Mouse (Mus musculus): ENCODE data around the gene Ebp. TPM values are rescaled to one million over a fixed set of nuclear protein-coding genes. Genes with fewer than 3 reads are reported as not detected.

Ebp gene
- 75.7 and 80.8 TPM in 2 replicates for polyA plus RNA-seq (2012; rRNA removed)

GRCm38 (mm10) chrX:8193419-8193723, at the start of gene Ebp:
Gene Ebp (minus strand): TSS chrX:8193512.

DNA sequence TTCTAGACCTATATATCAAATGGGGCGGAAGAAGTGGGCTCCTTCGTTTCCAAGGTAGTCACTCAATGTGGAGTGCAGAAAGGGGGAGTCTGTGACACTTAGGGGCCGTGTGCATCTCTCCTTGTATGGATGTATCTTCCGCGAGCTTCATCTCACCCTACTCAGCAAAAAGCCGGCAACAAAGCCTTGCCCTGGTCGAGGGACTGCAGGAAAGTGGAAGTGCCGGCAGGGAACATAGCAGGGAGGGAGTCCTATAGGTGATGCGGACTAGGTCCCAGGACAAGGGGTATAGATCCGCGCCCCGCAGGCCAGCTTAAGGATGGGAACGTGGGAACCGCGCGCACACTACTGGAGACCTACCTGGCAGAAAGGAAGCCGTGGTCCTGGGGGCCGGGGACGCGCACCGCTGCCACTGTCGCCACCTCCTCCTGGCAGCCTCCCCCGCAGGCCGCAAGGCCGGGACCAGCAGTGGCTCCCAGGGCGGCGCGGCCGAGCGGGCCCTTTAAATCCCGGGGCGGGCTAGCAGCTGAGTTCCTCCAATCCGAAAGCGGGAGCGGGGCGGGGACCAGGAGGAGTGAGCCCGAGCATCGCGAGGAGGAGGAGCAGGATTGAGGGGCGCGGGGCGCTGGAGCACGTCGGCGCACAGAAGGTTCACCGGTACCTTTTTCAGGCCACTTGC, 12.8 kb upstream of the Ebp start, which contains the start of gene Porcn:
Gene Porcn (minus strand): TSS at position 511 of the 679 bp plus-strand sequence.

GRCm38 (mm10) chrX:8175504-8176385, 17.6 kb downstream of the Ebp start, which contains the start of gene Tbc1d25:
Gene Tbc1d25 (minus strand): TSS chrX:8176181.

DNA sequence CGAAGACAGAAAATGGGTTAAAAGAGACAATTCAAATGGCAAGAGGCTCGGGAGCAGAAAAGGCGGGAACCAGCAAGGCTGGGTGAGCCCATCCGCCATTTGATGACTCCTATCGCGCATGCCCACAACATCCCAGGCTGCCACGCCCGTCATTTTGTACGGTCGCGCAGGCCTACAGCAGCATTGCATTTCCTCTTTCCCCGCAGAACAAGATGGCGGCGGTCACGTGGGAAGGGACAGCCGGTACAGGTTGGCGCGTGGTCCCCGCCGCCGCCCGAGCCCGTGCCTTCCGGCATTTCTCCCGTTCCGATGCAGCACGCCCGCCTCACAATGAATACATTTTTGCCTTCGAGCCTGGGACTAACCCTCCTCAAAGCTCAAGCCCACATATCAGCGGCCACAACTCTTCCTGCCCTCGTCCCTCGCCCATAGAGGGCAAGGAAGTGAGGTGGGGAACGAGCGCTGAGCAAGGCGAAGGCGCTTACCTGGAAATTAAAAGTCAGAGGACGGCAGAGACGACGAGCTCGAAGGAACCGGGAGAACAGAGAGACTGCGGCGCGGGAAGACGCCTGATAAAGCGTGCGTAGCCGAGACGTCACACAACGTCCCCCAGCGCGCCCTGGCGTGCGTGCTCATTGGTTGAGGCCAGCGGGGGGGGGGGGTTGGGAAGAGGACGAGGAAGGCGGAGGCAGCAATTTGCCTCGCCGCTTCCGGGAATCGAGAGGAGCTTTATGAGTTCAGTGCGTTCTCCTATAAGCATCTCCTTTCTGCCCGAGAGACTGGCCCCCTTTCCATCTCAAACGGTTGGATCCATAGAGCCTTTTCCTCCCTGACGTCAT, 47.9 kb downstream of the Ebp start, which contains the start of gene Rbm3:
Gene Rbm3 (minus strand): TSS at position 728 of the 839 bp plus-strand sequence.

Other genes with a start within 250 kb of the Ebp start
- gene Hdac6, start 245.6 kb downstream of the Ebp start, polyA plus RNA-seq (2012; rRNA removed) = 51.2 and 62.0 TPM in 2 replicates
- gene Gata1, start 215.4 kb downstream of the Ebp start, polyA plus RNA-seq (2012; rRNA removed) = 8.0 and 9.2 TPM in 2 replicates
- gene Glod5, start 175.0 kb downstream of the Ebp start, polyA plus RNA-seq (2012; rRNA removed) = not detected in 2 replicates
- 19.6 and 26.9 TPM in 2 replicates for gene Suv39h1, start 118.8 kb downstream of the Ebp start, polyA plus RNA-seq (2012; rRNA removed)
- gene Was, start 103.0 kb downstream of the Ebp start, polyA plus RNA-seq (2012; rRNA removed) = 3.2 TPM in 2 replicates
- gene Wdr13, start 60.6 kb downstream of the Ebp start, polyA plus RNA-seq (2012; rRNA removed) = 259 and 304 TPM in 2 replicates
- 79.2 and 93.2 TPM in 2 replicates for gene Rbm3, start 47.6 kb downstream of the Ebp start, polyA plus RNA-seq (2012; rRNA removed)
- gene Tbc1d25, start 17.3 kb downstream of the Ebp start, polyA plus RNA-seq (2012; rRNA removed) = 17.5 and 20.1 TPM in 2 replicates
- 101 and 110 TPM in 2 replicates for gene Porcn, start 13.0 kb upstream of the Ebp start, polyA plus RNA-seq (2012; rRNA removed)
- gene Ftsj1, start 58.9 kb upstream of the Ebp start, polyA plus RNA-seq (2012; rRNA removed) = 42.4 and 58.3 TPM in 2 replicates
- gene Slc38a5, start 77.6 kb upstream of the Ebp start, polyA plus RNA-seq (2012; rRNA removed) = 162 and 224 TPM in 2 replicates
- not detected in 2 replicates for gene Ssxb10, start 133.9 kb upstream of the Ebp start, polyA plus RNA-seq (2012; rRNA removed)
- gene Ssxb9, start 173.5 kb upstream of the Ebp start, polyA plus RNA-seq (2012; rRNA removed) = not detected in 2 replicates
- not detected in 2 replicates for gene Ssxb1, start 219.8 kb upstream of the Ebp start, polyA plus RNA-seq (2012; rRNA removed)